Mouse (Mus musculus): ENCODE measurements around the gene Tmem163. TPM values are rescaled to one million over a fixed set of nuclear protein-coding genes. Genes with fewer than 3 reads are reported as not detected.

The Tmem163 gene
- polyA plus RNA-seq, 1 experiment from 2014 or later: 40.4 TPM

- Histone ChIP-seq H3K36me3 (no peaks in the 10 kb centered on the region), H3K4me2 (replicated peaks) (no peak overlapping the region), H3K27ac (no peak overlapping the region), H3K27me3 (no peaks in the 10 kb centered on the region), H3K9me3 (replicated peaks) (no peaks in the 10 kb centered on the region), H3K9ac (no peak overlapping the region), H3K4me1 (no peaks in the 10 kb centered on the region), H3K4me3 (no peak overlapping the region)
- 51% methylated on average over 5 of the region's 5 CpGs for WGBS
- no peak for ATAC-seq (ENCODE audit: low FRiP score)
These were observed 53.6 kb downstream of the Tmem163 start for GRCm38 (mm10) chr1:127625577-127626362.

- Histone ChIP-seq H3K4me3 (no peak overlapping the region), H3K36me3 (no peaks in the 10 kb centered on the region), H3K27ac (no peak overlapping the region), H3K4me1 (no peaks in the 10 kb centered on the region), H3K9me3 (replicated peaks) (no peaks in the 10 kb centered on the region), H3K9ac (no peak overlapping the region), H3K4me2 (replicated peaks) (no peak overlapping the region), H3K27me3 (no peaks in the 10 kb centered on the region)
- 72% methylated on average over 5 of the region's 5 CpGs for WGBS
- no peak for ATAC-seq (ENCODE audit: low FRiP score)
These were observed 57.0 kb downstream of the Tmem163 start for GRCm38 (mm10) chr1:127622349-127622748.

GRCm38 (mm10) chr1:127619036-127619435 is 60.3 kb downstream of the Tmem163 start:
- ATAC-seq (ENCODE audit: low FRiP score): no peak
- Histone ChIP-seq H3K4me1 (no peaks in the 10 kb centered on the region), H3K4me2 (replicated peaks) (no peak overlapping the region), H3K27me3 (no peaks in the 10 kb centered on the region), H3K9me3 (replicated peaks) (no peaks in the 10 kb centered on the region), H3K27ac (no peak overlapping the region), H3K9ac (no peak overlapping the region), H3K4me3 (no peak overlapping the region), H3K36me3 (no peaks in the 10 kb centered on the region)
- WGBS: 81% methylated on average over 6 of the region's 6 CpGs

GRCm38 (mm10) chr1:127610378-127610777 is 69.0 kb downstream of the Tmem163 start:
- Histone ChIP-seq H3K36me3 (no peaks in the 10 kb centered on the region), H3K4me3 (no peak overlapping the region), H3K4me1 (no peaks in the 10 kb centered on the region), H3K27me3 (no peaks in the 10 kb centered on the region), H3K27ac (no peak overlapping the region), H3K9me3 (replicated peaks) (no peaks in the 10 kb centered on the region), H3K4me2 (replicated peaks) (no peak overlapping the region), H3K9ac (no peak overlapping the region)
- WGBS: 89% methylated on average over 3 of the region's 3 CpGs
- ATAC-seq (ENCODE audit: low FRiP score): no peak

- Histone ChIP-seq H3K36me3 (no peaks in the 10 kb centered on the region), H3K4me1 (no peaks in the 10 kb centered on the region), H3K9me3 (replicated peaks) (no peaks in the 10 kb centered on the region), H3K4me2 (replicated peaks) (no peak overlapping the region), H3K9ac (no peak overlapping the region), H3K27me3 (no peaks in the 10 kb centered on the region), H3K4me3 (no peak overlapping the region), H3K27ac (no peak overlapping the region)
- ATAC-seq (ENCODE audit: low FRiP score): no peak
- 91% methylated on average over 2 of the region's 2 CpGs for WGBS
These were observed 69.5 kb downstream of the Tmem163 start for GRCm38 (mm10) chr1:127609814-127610213.

- no peak overlapping the region for H3K4me2 ChIP-seq (replicated peaks)
- H3K27ac ChIP-seq: no peak overlapping the region
- H3K4me3 ChIP-seq: no peak overlapping the region
- no peak for ATAC-seq (ENCODE audit: low FRiP score)
- WGBS: 94% methylated on average over 3 of the region's 3 CpGs
- no peak overlapping the region for H3K9ac ChIP-seq
- H3K36me3 ChIP-seq: no peaks in the 10 kb centered on the region
- no peaks in the 10 kb centered on the region for H3K9me3 ChIP-seq (replicated peaks)
- H3K4me1 ChIP-seq: peaks cover 9% of the 10 kb centered on the region; the same call in 1 of the 2 replicates
- no peaks in the 10 kb centered on the region for H3K27me3 ChIP-seq
These were observed 71.0 kb downstream of the Tmem163 start for GRCm38 (mm10) chr1:127608326-127608725.

- no peak overlapping the region for H3K27ac ChIP-seq
- H3K27me3 ChIP-seq: no peaks in the 10 kb centered on the region
- H3K9me3 ChIP-seq (replicated peaks): no peaks in the 10 kb centered on the region
- H3K9ac ChIP-seq: no peak overlapping the region
- peak; percentile 77; the same call in 1 of the 2 replicates for ATAC-seq (ENCODE audit: low FRiP score)
- H3K4me3 ChIP-seq: no peak overlapping the region
- H3K4me1 ChIP-seq: peaks cover 9% of the 10 kb centered on the region; the same call in 1 of the 2 replicates
- H3K36me3 ChIP-seq: no peaks in the 10 kb centered on the region
- no peak overlapping the region for H3K4me2 ChIP-seq (replicated peaks)
- 52% methylated on average over 9 of the region's 9 CpGs for WGBS
These were observed 75.4 kb downstream of the Tmem163 start for GRCm38 (mm10) chr1:127603697-127604631.

GRCm38 (mm10) chr1:127596143-127596542 is 83.2 kb downstream of the Tmem163 start:
- Histone ChIP-seq H3K9ac (no peak overlapping the region), H3K36me3 (no peaks in the 10 kb centered on the region), H3K4me2 (replicated peaks) (no peak overlapping the region), H3K4me3 (no peak overlapping the region), H3K4me1 (no peaks in the 10 kb centered on the region), H3K27ac (no peak overlapping the region), H3K27me3 (no peaks in the 10 kb centered on the region), H3K9me3 (replicated peaks) (no peaks in the 10 kb centered on the region)
- no peak for ATAC-seq (ENCODE audit: low FRiP score)
- 95% methylated on average over 4 of the region's 4 CpGs for WGBS

GRCm38 (mm10) chr1:127595735-127596134 is 83.6 kb downstream of the Tmem163 start:
- Histone ChIP-seq H3K4me2 (replicated peaks) (no peak overlapping the region), H3K27me3 (no peaks in the 10 kb centered on the region), H3K4me3 (no peak overlapping the region), H3K36me3 (no peaks in the 10 kb centered on the region), H3K9me3 (replicated peaks) (no peaks in the 10 kb centered on the region), H3K4me1 (no peaks in the 10 kb centered on the region), H3K27ac (no peak overlapping the region), H3K9ac (no peak overlapping the region)
- 67% methylated on average over 1 of the region's 1 CpGs for WGBS
- ATAC-seq (ENCODE audit: low FRiP score): no peak

- Histone ChIP-seq H3K4me2 (replicated peaks) (no peak overlapping the region), H3K9ac (no peak overlapping the region), H3K36me3 (no peaks in the 10 kb centered on the region), H3K4me1 (no peaks in the 10 kb centered on the region), H3K27me3 (no peaks in the 10 kb centered on the region), H3K9me3 (replicated peaks) (no peaks in the 10 kb centered on the region), H3K27ac (no peak overlapping the region), H3K4me3 (no peak overlapping the region)
- 82% methylated on average over 3 of the region's 3 CpGs for WGBS
- no peak for ATAC-seq (ENCODE audit: low FRiP score)
These were observed 89.8 kb downstream of the Tmem163 start for GRCm38 (mm10) chr1:127589542-127589941.

- Histone ChIP-seq H3K4me2 (replicated peaks) (no peak overlapping the region), H3K4me3 (no peak overlapping the region), H3K36me3 (no peaks in the 10 kb centered on the region), H3K9ac (no peak overlapping the region), H3K4me1 (no peaks in the 10 kb centered on the region), H3K9me3 (replicated peaks) (no peaks in the 10 kb centered on the region), H3K27ac (no peak overlapping the region), H3K27me3 (no peaks in the 10 kb centered on the region)
- no peak for ATAC-seq (ENCODE audit: low FRiP score)
- WGBS: 91% methylated on average over 5 of the region's 5 CpGs
These were observed 92.3 kb downstream of the Tmem163 start for GRCm38 (mm10) chr1:127587071-127587470.

GRCm38 (mm10) chr1:127586156-127586555 is 93.2 kb downstream of the Tmem163 start:
- Histone ChIP-seq H3K27me3 (no peaks in the 10 kb centered on the region), H3K9me3 (replicated peaks) (no peaks in the 10 kb centered on the region), H3K4me1 (no peaks in the 10 kb centered on the region), H3K9ac (no peak overlapping the region), H3K27ac (no peak overlapping the region), H3K4me3 (no peak overlapping the region), H3K4me2 (replicated peaks) (no peak overlapping the region), H3K36me3 (no peaks in the 10 kb centered on the region)
- 95% methylated on average over 1 of the region's 1 CpGs for WGBS
- no peak for ATAC-seq (ENCODE audit: low FRiP score)

Measured in hindbrain, embryonic 12.5 days (tissue).